Mouse (Mus musculus) B cell, adult 67 days (primary cell): ENCODE data around the gene Klhl12. TPM values are rescaled to one million over a fixed set of nuclear protein-coding genes. Genes with fewer than 3 reads are reported as not detected.

Experiments
- total RNA-seq, 2 experiments: library from RNA; stranded (reverse); gene quantifications; 4 replicates each; pipeline ENCODE4 v1.2.4; 2023

Klhl12 gene
- 10 to 100 TPM; 34.0 to 42.7 TPM for total RNA-seq

GRCm38 (mm10) chr1:134454904-134455824, at the start of gene Klhl12:
Klhl12 (plus strand) TSS chr1:134455531.

GRCm38 (mm10) chr1:134415168-134415831, 40.0 kb upstream of the Klhl12 start, which contains the start of gene Adipor1:
Adipor1 (plus strand) TSS chr1:134415378.

DNA sequence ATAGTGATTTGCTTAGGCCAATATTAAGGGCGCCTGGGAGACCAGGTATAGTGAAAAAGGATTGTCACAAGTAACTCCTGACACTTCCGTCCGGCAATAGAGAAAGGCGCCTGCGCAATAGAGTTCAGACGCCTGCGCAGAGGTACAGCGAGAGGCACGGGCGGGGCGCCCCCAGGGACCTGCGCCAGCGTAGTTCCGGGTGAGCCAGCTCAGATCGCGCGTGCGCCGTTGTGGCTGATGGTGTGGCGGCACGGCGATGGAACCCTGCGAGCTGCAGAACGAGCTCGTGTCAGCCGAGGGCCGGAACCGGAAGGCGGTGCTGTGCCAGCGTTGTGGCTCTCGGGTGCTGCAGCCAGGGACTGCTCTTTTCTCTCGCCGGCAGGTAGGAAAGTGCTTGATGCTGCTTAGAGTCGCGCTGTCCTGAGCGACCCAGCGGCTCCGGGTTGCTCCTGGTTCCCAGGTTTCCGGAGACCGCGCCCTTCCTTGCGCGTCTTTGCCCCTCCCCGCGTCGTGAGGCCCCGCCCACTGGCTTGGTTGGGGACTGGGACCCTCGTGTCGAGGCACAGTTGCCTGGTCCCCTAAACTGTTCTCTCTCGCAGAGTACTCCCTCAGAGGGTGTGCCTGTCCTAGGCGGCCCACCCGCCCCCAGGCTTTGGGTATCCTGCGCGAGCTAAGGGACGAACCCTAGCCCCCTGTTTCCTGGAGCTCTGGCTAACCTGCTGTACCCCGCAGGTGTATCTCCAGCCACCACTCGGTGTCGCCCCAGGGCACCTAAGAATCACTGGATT, 39.3 kb downstream of the Klhl12 start, which contains the start of gene Rabif:
TSS of gene Rabif (plus strand) at position 221 of the 788 bp plus-strand sequence.

Other genes starting within 250 kb of the Klhl12 start
- not detected for gene Adora1, start 220.1 kb upstream of the Klhl12 start, total RNA-seq
- not detected for gene Myog, start 165.5 kb upstream of the Klhl12 start, total RNA-seq
- gene Ppfia4, start 122.6 kb upstream of the Klhl12 start, total RNA-seq, result under 1 TPM; 0.52 to 0.71 TPM
- 10 to 100 TPM; 74.1 to 76.0 TPM for gene Tmem183a, start 93.6 kb upstream of the Klhl12 start, total RNA-seq
- not detected for gene 4933406M09Rik, start 69.6 kb upstream of the Klhl12 start, total RNA-seq
- gene Cyb5r1, start 50.0 kb upstream of the Klhl12 start, total RNA-seq, result 10 to 100 TPM in 1 of 2 experiments, 1 to 10 TPM in 1; 7.0 to 11.1 TPM
- gene Adipor1, start 40.2 kb upstream of the Klhl12 start, total RNA-seq, result 10 to 100 TPM; 72.1 to 76.9 TPM
- gene Rabif, start 39.1 kb downstream of the Klhl12 start, total RNA-seq, result 10 to 100 TPM; 23.6 to 26.5 TPM
- gene Mgat4e, start 94.2 kb downstream of the Klhl12 start, total RNA-seq, result not detected
- 10 to 100 TPM; 44.8 to 45.4 TPM for gene Kdm5b, start 104.6 kb downstream of the Klhl12 start, total RNA-seq
- gene Syt2, start 191.1 kb downstream of the Klhl12 start, total RNA-seq, result not detected